Mouse (Mus musculus) CD4-positive naive resting alpha-beta T cell, adult 57 days (primary cell): ENCODE measurements around the gene Dhx34. TPM values are rescaled to one million over a fixed set of nuclear protein-coding genes. Genes with fewer than 3 reads are reported as not detected.

Experiments
- total RNA-seq: library from RNA; stranded (reverse); gene quantifications from one replicate; pipeline ENCODE4 v1.2.4, GENCODE M21; 2023

Dhx34 gene
- total RNA-seq: 29.4 TPM

GRCm38 (mm10) chr7:16221582-16222272 is at the start of gene Dhx34:
TSS of gene Dhx34 (minus strand) at chr7:16222037.

DNA sequence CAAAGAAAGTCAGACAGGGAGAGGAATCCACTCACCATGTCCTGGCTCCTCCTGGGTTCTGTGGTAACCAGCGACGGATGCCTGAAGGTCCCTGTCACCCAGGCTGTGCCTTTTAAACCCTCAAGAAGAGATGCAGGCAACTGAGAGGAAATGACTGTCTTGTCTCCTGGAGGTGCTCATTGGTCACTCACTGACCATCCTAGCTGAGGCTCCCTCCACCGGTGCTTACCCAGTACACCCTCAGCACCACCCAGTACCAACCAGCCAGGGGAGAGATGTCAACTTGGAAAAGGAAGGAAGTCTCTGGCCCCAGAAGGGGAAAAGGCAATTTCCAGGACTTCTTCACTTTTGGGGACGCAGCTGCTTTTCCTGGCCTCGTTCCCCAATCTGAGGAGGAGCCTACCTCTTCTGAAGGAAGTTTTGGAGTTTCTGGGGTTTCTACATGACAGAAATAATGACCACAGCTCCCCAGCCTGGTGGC is 37.3 kb upstream of the Dhx34 start, which contains the start of gene C5ar1:
Gene C5ar1 (minus strand): TSS at position 431 of the 481 bp plus-strand sequence.

DNA sequence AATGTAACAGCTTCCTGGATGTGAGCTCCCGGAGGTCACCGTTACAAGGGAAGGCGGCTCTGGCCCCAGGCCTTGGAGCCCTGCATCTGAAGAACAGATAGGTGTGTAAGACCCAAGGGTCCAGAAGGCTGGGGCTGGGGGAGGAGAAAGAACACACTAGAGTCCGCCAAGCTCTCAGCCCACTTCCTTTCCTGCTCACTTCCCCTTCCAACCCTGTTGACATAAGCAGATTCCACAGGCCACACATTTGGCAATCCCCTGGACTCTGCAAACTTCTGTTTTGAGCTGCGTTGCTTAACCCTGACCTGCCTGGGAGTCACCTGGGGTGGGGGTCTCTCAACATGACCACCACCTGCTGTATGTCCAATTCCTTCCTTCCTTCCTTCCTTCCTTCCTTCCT is 22.2 kb upstream of the Dhx34 start, which contains the start of gene C5ar2:
Gene C5ar2 (minus strand): TSS at position 88 of the 400 bp plus-strand sequence.

DNA sequence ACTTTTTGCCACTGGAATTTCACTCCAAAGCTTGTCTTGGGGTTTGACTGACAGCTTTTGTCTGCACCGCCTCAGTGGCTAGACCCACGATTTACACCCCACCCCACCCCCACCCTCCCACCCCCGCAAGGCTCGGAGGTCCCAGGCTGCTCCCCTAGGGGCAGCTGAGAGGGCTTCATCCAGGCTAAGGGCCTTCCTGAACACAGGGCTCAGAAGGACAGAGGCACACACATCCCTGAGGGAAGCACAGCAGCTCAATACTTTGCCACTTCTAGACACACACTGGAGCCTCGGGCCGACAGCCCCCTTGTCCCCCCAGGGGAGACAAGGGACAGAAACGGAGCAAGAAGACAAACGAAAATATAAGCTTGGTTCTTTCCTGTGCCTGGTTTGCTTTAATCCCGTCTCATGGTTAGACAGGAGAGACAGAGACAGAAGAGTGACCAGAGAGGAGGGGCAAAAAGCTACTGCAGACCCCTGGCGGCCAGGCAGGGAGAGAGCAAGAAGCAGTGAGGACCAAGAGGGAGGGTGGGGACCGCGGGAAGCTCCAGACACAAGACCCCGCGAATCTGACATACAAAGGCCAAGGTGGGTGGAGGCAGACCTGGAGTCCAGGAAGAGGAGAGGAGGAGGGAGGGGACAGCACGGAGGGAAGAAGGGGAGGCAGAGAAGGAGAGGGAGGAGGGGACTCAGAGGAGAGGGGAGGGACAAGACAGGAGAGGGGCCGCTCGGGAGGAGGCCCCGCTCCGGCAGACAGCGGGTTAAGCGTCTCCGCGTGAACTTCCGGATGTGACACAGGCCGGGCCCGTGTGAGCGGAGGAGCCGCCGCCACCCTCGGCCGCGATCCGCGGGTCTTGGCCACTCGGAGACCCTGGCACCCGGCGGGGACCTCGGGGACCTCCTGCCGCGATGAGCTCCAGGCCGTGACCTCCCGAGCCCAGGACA is 47.0 kb downstream of the Dhx34 start, which contains the start of gene Meis3:
Gene Meis3 (plus strand): TSS at position 494 of the 945 bp plus-strand sequence.

Other genes with a start within 250 kb of the Dhx34 start
- 63.8 TPM for gene Bicra, start 174.1 kb downstream of the Dhx34 start, total RNA-seq
- gene Zfp541, start 160.2 kb downstream of the Dhx34 start, total RNA-seq: 0.18 TPM
- gene Napa, start 123.6 kb downstream of the Dhx34 start, total RNA-seq: 226 TPM
- 35.3 TPM for gene Kptn, start 102.1 kb downstream of the Dhx34 start, total RNA-seq
- 0.21 TPM for gene Slc8a2, start 92.2 kb downstream of the Dhx34 start, total RNA-seq
- 52.4 TPM for gene Meis3, start 46.9 kb downstream of the Dhx34 start, total RNA-seq
- 0.21 TPM for gene C5ar2, start 22.1 kb upstream of the Dhx34 start, total RNA-seq
- 0.38 TPM for gene C5ar1, start 37.5 kb upstream of the Dhx34 start, total RNA-seq
- 37.6 TPM for gene Inafm1, start 51.6 kb upstream of the Dhx34 start, total RNA-seq
- 347 TPM for gene Ccdc9, start 64.8 kb upstream of the Dhx34 start, total RNA-seq
- gene Bbc3, start 86.4 kb upstream of the Dhx34 start, total RNA-seq: 71.4 TPM
- 50.6 TPM for gene Sae1, start 165.8 kb upstream of the Dhx34 start, total RNA-seq
- gene Zc3h4, start 178.9 kb upstream of the Dhx34 start, total RNA-seq: 83.4 TPM
- gene Tmem160, start 230.7 kb upstream of the Dhx34 start, total RNA-seq: 40.0 TPM